Mouse (Mus musculus): ENCODE data around the gene Dnttip2.

GRCm38 (mm10) chr3:122312936-122313629, 38.9 kb downstream of the Dnttip2 start:
- no peak for TF ChIP-seq MAFK (IDR thresholded peaks at IDR 0.05; ENCODE audit: insufficient read depth, low read depth, low read length)
- no peak for TF ChIP-seq ZC3H11A (IDR thresholded peaks at IDR 0.05; ENCODE audit: borderline replicate concordance, low read depth, low read length)
- no peak for TF ChIP-seq CHD2 (IDR thresholded peaks at IDR 0.05; ENCODE audit: low read depth, low read length)
- TF ChIP-seq HCFC1 (IDR thresholded peaks at IDR 0.05; ENCODE audit: borderline replicate concordance, insufficient read depth, low read length), result no peak

Data from ES-E14 (cell line).